Mouse (Mus musculus) stomach, postnatal 0 days (tissue): ENCODE results near the gene Ube4b.

ENCODE experiments used
- CTCF ChIP-seq: IDR thresholded peaks from 2 replicates; pipeline ENCODE4 v1.5.1; 2016; ENCODE audit warnings: antibody characterized with exemption, low read depth, mild to moderate bottlenecking, moderate library complexity
- EP300 ChIP-seq: optimal IDR thresholded peaks from 2 replicates; pipeline ENCODE3; 2016; ENCODE audit warnings: antibody characterized with exemption

GRCm38 (mm10) chr4:149469557-149469956 is 43.0 kb upstream of the Ube4b start:
- TF ChIP-seq CTCF (no peak), EP300 (no peak)
